ENCODE assay signal across 8 mouse cellular contexts in the genomic region with DNA sequence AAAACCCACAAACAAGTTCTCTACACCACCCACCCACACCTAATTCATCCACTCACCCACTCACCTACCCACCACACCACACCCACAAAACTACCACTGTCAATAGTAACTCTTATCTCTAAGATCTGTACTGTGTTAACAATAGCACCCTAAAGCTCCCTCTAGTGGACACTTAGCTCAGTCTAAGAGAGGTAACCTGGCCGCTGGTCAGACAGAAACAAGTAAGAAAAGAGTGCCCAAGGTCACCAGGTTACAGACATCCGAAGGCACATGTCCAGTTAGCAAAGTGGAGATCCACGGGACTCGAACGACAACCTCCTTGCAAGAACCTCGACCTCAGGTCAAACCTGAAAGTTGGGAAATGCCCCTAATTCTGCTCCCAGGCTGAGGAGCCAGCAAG. TPM values are rescaled to one million over a fixed set of nuclear protein-coding genes. Genes with fewer than 3 reads are reported as not detected.
A peak's percentile ranks its signal among the peaks of the same experiment; 100 is the strongest.
DNase-seq lines count a peak whose midpoint lies in the region.

No protein-coding gene starts in this region.

- no peak overlapping the region for H3K27ac ChIP-seq in embryonic facial prominence, embryonic 10.5 days (replicated peaks)

- no peak overlapping the region for H3K4me3 ChIP-seq in embryonic facial prominence, embryonic 10.5 days

- H3K9me3 ChIP-seq in embryonic facial prominence, embryonic 10.5 days, result no peaks in the 10 kb centered on the region

- H3K27me3 ChIP-seq in embryonic facial prominence, embryonic 10.5 days (replicated peaks; ENCODE audit: low read depth, poor library complexity, severe bottlenecking), result no peaks in the 10 kb centered on the region

- H3K36me3 ChIP-seq in embryonic facial prominence, embryonic 10.5 days (replicated peaks), result no peaks in the 10 kb centered on the region

- DNase-seq in gastrocnemius, adult 18-20 months (ENCODE audit: low spot score), result peak; percentile 35
- no peak for DNase-seq in gastrocnemius, postnatal 36 days
- DNase-seq in adrenal gland, adult 8-10 months, result peak; percentile 9
- DNase-seq in embryonic facial prominence, embryonic 10.5 days (ENCODE audit: low spot score), result peak; percentile 14
- DNase-seq in heart, postnatal 36 days, result peak; percentile 22 to 33
- peak; percentile 6 to 16 for DNase-seq in layer of hippocampus, adult 8-10 months (ENCODE audit: low spot score in 2 of 2)
- peak; percentile 51 for DNase-seq in lung, postnatal 14 days
- peak; percentile 18 for DNase-seq in right cerebral cortex, postnatal 25 days

- 32% methylated on average over 6 of the region's 6 CpGs for WGBS in embryonic facial prominence, embryonic 10.5 days

- intact Hi-C loops in gastrocnemius, postnatal 36 days (cut with DNase I), result no loop called here
- intact Hi-C loops in heart, postnatal 36 days (cut with DNase I), result no loop called here

- no peaks in the 10 kb centered on the region for H3K4me1 ChIP-seq in embryonic facial prominence, embryonic 10.5 days

RNA-seq across cellular contexts. Expression of gene A430033K04Rik, which starts 35.2 kb away (rescaled TPM):
- 1 to 10 TPM; 2.1 to 2.4 TPM for total RNA-seq in gastrocnemius, adult 18-20 months (2021)
- 1 to 10 TPM; 1.9 to 2.5 TPM for total RNA-seq in gastrocnemius, postnatal 36 days (2021)
- 10 to 100 TPM in 2 of 4 experiments, 1 to 10 TPM in 2; 5.4 to 11.9 (median 9.6) TPM for total RNA-seq in adrenal gland, adult 8-10 months (2022)
- polyA plus RNA-seq in embryonic facial prominence, embryonic 10.5 days (2016; fragmentation: Nextera tagmentation; extraction: Ambion mirVana), result 9.8 and 10.4 TPM in 2 replicates
- 1 to 10 TPM; 4.1 to 4.7 TPM for total RNA-seq in heart, postnatal 36 days (2021)
- 10 to 100 TPM; 14.6 to 17.7 (median 16.9) TPM for total RNA-seq in layer of hippocampus, adult 8-10 months (2022)

RNA-seq across cellular contexts. Expression of gene Zfp68, which starts 38.3 kb away (rescaled TPM):
- 10 to 100 TPM; 14.6 to 15.5 TPM for total RNA-seq in gastrocnemius, adult 18-20 months (2021)
- 10 to 100 TPM in 1 of 2 experiments, 1 to 10 TPM in 1; 10.0 to 14.3 TPM for total RNA-seq in gastrocnemius, postnatal 36 days (2021)
- 10 to 100 TPM; 17.7 to 29.5 (median 25.2) TPM for total RNA-seq in adrenal gland, adult 8-10 months (2022)
- 60.3 and 63.7 TPM in 2 replicates for polyA plus RNA-seq in embryonic facial prominence, embryonic 10.5 days (2016; fragmentation: Nextera tagmentation; extraction: Ambion mirVana)
- 10 to 100 TPM; 20.6 to 21.6 TPM for total RNA-seq in heart, postnatal 36 days (2021)
- total RNA-seq in layer of hippocampus, adult 8-10 months (2022), result 10 to 100 TPM; 30.4 to 34.4 (median 31.5) TPM

Comparison
In these comparisons a context has a peak if more than half of its experiments do, and no peak if none do; other contexts are left out.
1. DNase-seq: peak in gastrocnemius, adult 18-20 months (single experiment), adrenal gland, adult 8-10 months (single experiment), embryonic facial prominence, embryonic 10.5 days (single experiment), heart, postnatal 36 days (2 of 2), layer of hippocampus, adult 8-10 months (2 of 2), lung, postnatal 14 days (single experiment) and right cerebral cortex, postnatal 25 days (single experiment); none in gastrocnemius, postnatal 36 days (0 of 2).